Mouse (Mus musculus) layer of hippocampus, adult 18-20 months (tissue): ENCODE measurements around the gene Tmem150b. TPM values are rescaled to one million over a fixed set of nuclear protein-coding genes. Genes with fewer than 3 reads are reported as not detected.

Experiments used
- DNase-seq, 2 experiments: peaks; one replicate each; pipeline ENCODE4 v3.0.0; 2022; ENCODE audit warnings: low spot score in 2 of 2
- long read RNA-seq: library from polyadenylated mRNA; stranded (forward); transcript quantifications from one replicate; pipeline ENCODE4 v2.0.0, GENCODE M21; 2021
- total RNA-seq, 2 experiments: library from RNA; stranded (reverse); gene quantifications; 2 replicates each; pipeline ENCODE4 v1.2.3; 2021

Gene Tmem150b
- under 1 TPM; 0.10 to 0.15 TPM for total RNA-seq
- long read RNA-seq = 0 reads

GRCm38 (mm10) chr7:4725169-4725568 lies at the start of gene Tmem150b:
Gene Tmem150b, minus strand, starts transcription at chr7:4725249.
- no peak for DNase-seq

- no peak for DNase-seq
These were observed 46.2 kb upstream of the Tmem150b start, which contains the start of gene Fam71e2 for GRCm38 (mm10) chr7:4771202-4771601. Gene Fam71e2, minus strand, starts transcription at chr7:4771302.

- no peak for DNase-seq
These were observed 40.1 kb upstream of the Tmem150b start for GRCm38 (mm10) chr7:4764946-4765710.

GRCm38 (mm10) chr7:4759670-4760069 lies 34.6 kb upstream of the Tmem150b start:
- no peak for DNase-seq

- peak in 1 of 2 experiments; percentile 49 for DNase-seq
These were observed 27.9 kb upstream of the Tmem150b start, which contains the start of gene Cox6b2 for GRCm38 (mm10) chr7:4752821-4753570. Gene Cox6b2, minus strand, starts transcription at chr7:4753094.

- DNase-seq = no peak
These were observed 27.1 kb upstream of the Tmem150b start for GRCm38 (mm10) chr7:4751971-4752820.

- DNase-seq = no peak
These were observed 24.1 kb upstream of the Tmem150b start for GRCm38 (mm10) chr7:4749169-4749568.

- DNase-seq = no peak
These were observed 23.3 kb upstream of the Tmem150b start for GRCm38 (mm10) chr7:4748321-4748720.

GRCm38 (mm10) chr7:4747156-4747899 lies 22.3 kb upstream of the Tmem150b start:
- no peak for DNase-seq

- DNase-seq = no peak
These were observed 21.4 kb upstream of the Tmem150b start for GRCm38 (mm10) chr7:4746326-4746980.

GRCm38 (mm10) chr7:4744886-4745285 lies 19.8 kb upstream of the Tmem150b start:
- no peak for DNase-seq

GRCm38 (mm10) chr7:4743354-4743753 lies 18.3 kb upstream of the Tmem150b start:
- no peak for DNase-seq

- DNase-seq = no peak
These were observed 17.4 kb upstream of the Tmem150b start for GRCm38 (mm10) chr7:4742482-4742819.

GRCm38 (mm10) chr7:4741672-4742481 lies 16.8 kb upstream of the Tmem150b start:
- no peak for DNase-seq

- DNase-seq = peak in 1 of 2 experiments; percentile 32
These were observed 16.1 kb upstream of the Tmem150b start for GRCm38 (mm10) chr7:4741151-4741550.

GRCm38 (mm10) chr7:4740309-4740727 lies 15.3 kb upstream of the Tmem150b start:
- DNase-seq = no peak

GRCm38 (mm10) chr7:4739544-4740275 lies 14.7 kb upstream of the Tmem150b start, which contains the start of gene Kmt5c:
Gene Kmt5c, plus strand, starts transcription at chr7:4740115.
- DNase-seq = peak; percentile 100

GRCm38 (mm10) chr7:4739041-4739543 lies 14.0 kb upstream of the Tmem150b start:
- DNase-seq = no peak
